Mouse (Mus musculus) myocyte (in vitro differentiated cells): ENCODE measurements at regions not wholly inside any gene's neighbourhood (a gene's known extent, or its start where the extent isn't known, plus 50 kb on each side); places are given as distances from the start of the nearest gene placed in this dataset.

ENCODE experiments used
- CEBPB ChIP-seq: IDR thresholded peaks from 2 replicates; pipeline ENCODE4 v1.6.1; 2011; ENCODE audit warnings: mild to moderate bottlenecking, moderate library complexity; ENCODE audit not compliant: poor library complexity, insufficient read depth, severe bottlenecking
- E2F4 ChIP-seq: IDR thresholded peaks from one replicate; pipeline ENCODE4 v1.6.1; 2011; ENCODE audit warnings: mild to moderate bottlenecking, control low read depth, moderate library complexity; ENCODE audit not compliant: insufficient read depth
- POLR2A ChIP-seq: IDR thresholded peaks from one replicate; pipeline ENCODE4 v1.6.1; 2011; ENCODE audit warnings: low read depth, mild to moderate bottlenecking, control low read depth, moderate library complexity; ENCODE audit not compliant: insufficient read length
- POLR2AphosphoS2 ChIP-seq: IDR thresholded peaks from one replicate; pipeline ENCODE4 v1.6.1; 2011; ENCODE audit warnings: low read depth, control low read depth; ENCODE audit not compliant: insufficient read length
- REST ChIP-seq: IDR thresholded peaks from one replicate; pipeline ENCODE4 v1.6.1; 2011; ENCODE audit warnings: mild to moderate bottlenecking, control low read depth, moderate library complexity; ENCODE audit not compliant: insufficient read depth, insufficient read length
- SRF ChIP-seq: IDR thresholded peaks from one replicate; pipeline ENCODE4 v1.6.1; 2011; ENCODE audit warnings: low read depth; ENCODE audit not compliant: control insufficient read depth, insufficient read length
- TCF12 ChIP-seq: IDR thresholded peaks from one replicate; pipeline ENCODE4 v1.6.1; 2011; ENCODE audit warnings: mild to moderate bottlenecking, control low read depth; ENCODE audit not compliant: poor library complexity, insufficient read depth, severe bottlenecking
- TCF3 ChIP-seq: IDR thresholded peaks from one replicate; pipeline ENCODE4 v1.6.1; 2011; ENCODE audit warnings: low read depth, control low read depth; ENCODE audit not compliant: insufficient read length
- USF1 ChIP-seq: IDR thresholded peaks from one replicate; pipeline ENCODE4 v1.6.1; 2011; ENCODE audit warnings: low read depth, mild to moderate bottlenecking, control low read depth, moderate library complexity

GRCm38 (mm10) chr6:140339731-140340130 lies 84.1 kb upstream of the Plekha5 start:
- TF ChIP-seq SRF (no peak), CEBPB (no peak), REST (no peak), POLR2A (no peak), TCF12 (no peak), TCF3 (no peak), POLR2AphosphoS2 (no peak), USF1 (no peak), E2F4 (no peak)
